Mouse (Mus musculus) liver, adult 2 months (tissue): Measurements from ENCODE around the gene Cetn4.

Source experiments
- CTCF ChIP-seq: fragments of 200-500 bp; IDR thresholded peaks from 2 replicates; pipeline ENCODE4 v1.5.1; 2011; ENCODE audit warnings: low read depth, low read length, control low read depth
- POLR2A ChIP-seq: fragments of 200-500 bp; IDR thresholded peaks from 2 replicates; pipeline ENCODE4 v1.6.1; 2011; ENCODE audit warnings: low read length, control low read depth; ENCODE audit not compliant: insufficient read depth; ENCODE audit errors: extremely low read depth

- TF ChIP-seq POLR2A (no peak), CTCF (no peak)
Observed at GRCm38 (mm10) chr3:37311897-37312369, 575 bp downstream of the Cetn4 start.
